Mouse (Mus musculus) heart, adult 8-10 months (tissue): ENCODE results near the gene Map2k6. TPM values are rescaled to one million over a fixed set of nuclear protein-coding genes. Genes with fewer than 3 reads are reported as not detected.

ENCODE experiments used
- DNase-seq: peaks from one replicate; pipeline ENCODE4 v3.0.0; 2022; ENCODE audit warnings: low spot score
- total RNA-seq, 4 experiments: library from RNA; stranded (reverse); gene quantifications; 2 replicates each; pipeline ENCODE4 v1.2.4; 2022

Map2k6 gene
- total RNA-seq, 4 experiments from 2014 or later, result 2.9 to 7.0 (median 5.4) TPM

GRCm38 (mm10) chr11:110403602-110404001 lies 4.7 kb downstream of the Map2k6 start:
- no peak for DNase-seq

GRCm38 (mm10) chr11:110405607-110406006 lies 6.7 kb downstream of the Map2k6 start:
- no peak for DNase-seq

GRCm38 (mm10) chr11:110409131-110409530 lies 10.2 kb downstream of the Map2k6 start:
- no peak for DNase-seq

GRCm38 (mm10) chr11:110409776-110410175 lies 10.9 kb downstream of the Map2k6 start:
- no peak for DNase-seq

GRCm38 (mm10) chr11:110411596-110411995 lies 12.7 kb downstream of the Map2k6 start:
- no peak for DNase-seq

GRCm38 (mm10) chr11:110414263-110414662 lies 15.3 kb downstream of the Map2k6 start:
- no peak for DNase-seq

GRCm38 (mm10) chr11:110416691-110417090 lies 17.8 kb downstream of the Map2k6 start:
- DNase-seq, result no peak

GRCm38 (mm10) chr11:110420463-110420862 lies 21.5 kb downstream of the Map2k6 start:
- no peak for DNase-seq

- DNase-seq, result no peak
These were observed 27.7 kb downstream of the Map2k6 start for GRCm38 (mm10) chr11:110426572-110427145.

- no peak for DNase-seq
These were observed 28.2 kb downstream of the Map2k6 start for GRCm38 (mm10) chr11:110427159-110427561.

GRCm38 (mm10) chr11:110428999-110429398 lies 30.1 kb downstream of the Map2k6 start:
- no peak for DNase-seq

GRCm38 (mm10) chr11:110429837-110430418 lies 31.0 kb downstream of the Map2k6 start:
- no peak for DNase-seq

- DNase-seq, result no peak
These were observed 37.1 kb downstream of the Map2k6 start for GRCm38 (mm10) chr11:110435839-110436556.

- DNase-seq, result no peak
These were observed 38.1 kb downstream of the Map2k6 start for GRCm38 (mm10) chr11:110436998-110437397.

- no peak for DNase-seq
These were observed 39.2 kb downstream of the Map2k6 start for GRCm38 (mm10) chr11:110438135-110438534.

- no peak for DNase-seq
These were observed 39.9 kb downstream of the Map2k6 start for GRCm38 (mm10) chr11:110438700-110439296.

GRCm38 (mm10) chr11:110439354-110439753 lies 40.4 kb downstream of the Map2k6 start:
- peak; percentile 27 for DNase-seq

GRCm38 (mm10) chr11:110444576-110444975 lies 45.7 kb downstream of the Map2k6 start:
- no peak for DNase-seq

- no peak for DNase-seq
These were observed 49.3 kb downstream of the Map2k6 start for GRCm38 (mm10) chr11:110448131-110448725.

GRCm38 (mm10) chr11:110448726-110449161 lies 49.8 kb downstream of the Map2k6 start:
- DNase-seq, result peak; percentile 67

GRCm38 (mm10) chr11:110449183-110449582 lies 50.3 kb downstream of the Map2k6 start:
- no peak for DNase-seq
